Mouse (Mus musculus) adrenal gland, adult 2 months (tissue): Measurements from ENCODE around the gene Ccin. TPM values are rescaled to one million over a fixed set of nuclear protein-coding genes. Genes with fewer than 3 reads are reported as not detected.

Source experiments
- DNase-seq: peaks from one replicate; pipeline ENCODE4 v3.0.0; 2021
- long read RNA-seq: library from polyadenylated mRNA; stranded (forward); transcript quantifications from one replicate; pipeline ENCODE4 v2.0.0, GENCODE M21; 2021
- polyA plus RNA-seq: library from polyadenylated mRNA; depleted of rRNA; stranded (reverse); fragments of >200 nt; gene quantifications from 2 replicates; pipeline ENCODE4 v1.2.3, GENCODE M21; 2012; rRNA removed
- total RNA-seq, 2 experiments: library from RNA; stranded (reverse); gene quantifications; 2 replicates each; pipeline ENCODE4 v1.2.3; 2021

The Ccin gene
- total RNA-seq (not detected), polyA plus RNA-seq (0.04 TPM in 1 of 2 replicates, not detected in the other)
- long read RNA-seq: 0 reads

DNA sequence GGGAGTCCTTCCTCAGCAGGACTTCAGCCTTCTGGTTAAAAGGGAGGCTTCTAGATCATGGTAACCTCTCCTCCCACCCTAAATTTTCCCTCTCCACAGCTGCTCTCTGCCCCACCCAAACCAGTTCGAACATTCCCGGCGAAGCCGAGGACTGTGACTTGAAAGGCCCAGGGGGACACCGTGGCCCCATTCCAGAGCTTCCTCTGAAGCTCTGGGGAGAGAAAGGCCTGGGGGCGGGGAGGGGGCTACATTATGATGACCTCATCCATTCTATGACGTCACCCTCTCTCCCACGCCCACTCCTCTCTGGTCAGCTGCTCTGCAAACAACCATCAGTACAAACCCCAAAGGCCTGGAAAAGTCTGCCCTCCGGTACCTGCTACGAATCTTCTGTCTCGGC lies at the start of gene Ccin:
Gene Ccin, plus strand, starts transcription at position 303 of the 400 bp plus-strand sequence.
- no peak for DNase-seq

DNA sequence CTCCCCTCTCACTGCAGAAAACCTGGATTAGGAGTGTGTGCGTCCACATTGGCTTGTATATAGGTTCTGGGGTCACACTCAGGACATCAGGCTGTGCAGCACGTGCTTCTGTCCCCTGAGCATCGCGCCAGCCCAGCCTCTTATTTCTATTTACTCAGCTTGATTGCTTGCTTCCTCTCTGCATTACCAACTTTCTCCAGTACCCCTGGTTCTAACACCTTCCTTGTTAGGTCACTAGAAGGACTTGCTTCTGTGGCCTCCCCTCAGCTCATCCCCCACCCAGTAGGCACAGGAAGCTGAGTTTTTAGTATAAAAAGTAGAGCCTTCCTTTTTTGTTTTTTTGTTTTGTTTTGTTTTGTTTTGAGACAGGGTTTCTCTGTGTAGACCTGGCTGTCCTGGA lies 47.1 kb upstream of the Ccin start:
- DNase-seq: no peak

DNA sequence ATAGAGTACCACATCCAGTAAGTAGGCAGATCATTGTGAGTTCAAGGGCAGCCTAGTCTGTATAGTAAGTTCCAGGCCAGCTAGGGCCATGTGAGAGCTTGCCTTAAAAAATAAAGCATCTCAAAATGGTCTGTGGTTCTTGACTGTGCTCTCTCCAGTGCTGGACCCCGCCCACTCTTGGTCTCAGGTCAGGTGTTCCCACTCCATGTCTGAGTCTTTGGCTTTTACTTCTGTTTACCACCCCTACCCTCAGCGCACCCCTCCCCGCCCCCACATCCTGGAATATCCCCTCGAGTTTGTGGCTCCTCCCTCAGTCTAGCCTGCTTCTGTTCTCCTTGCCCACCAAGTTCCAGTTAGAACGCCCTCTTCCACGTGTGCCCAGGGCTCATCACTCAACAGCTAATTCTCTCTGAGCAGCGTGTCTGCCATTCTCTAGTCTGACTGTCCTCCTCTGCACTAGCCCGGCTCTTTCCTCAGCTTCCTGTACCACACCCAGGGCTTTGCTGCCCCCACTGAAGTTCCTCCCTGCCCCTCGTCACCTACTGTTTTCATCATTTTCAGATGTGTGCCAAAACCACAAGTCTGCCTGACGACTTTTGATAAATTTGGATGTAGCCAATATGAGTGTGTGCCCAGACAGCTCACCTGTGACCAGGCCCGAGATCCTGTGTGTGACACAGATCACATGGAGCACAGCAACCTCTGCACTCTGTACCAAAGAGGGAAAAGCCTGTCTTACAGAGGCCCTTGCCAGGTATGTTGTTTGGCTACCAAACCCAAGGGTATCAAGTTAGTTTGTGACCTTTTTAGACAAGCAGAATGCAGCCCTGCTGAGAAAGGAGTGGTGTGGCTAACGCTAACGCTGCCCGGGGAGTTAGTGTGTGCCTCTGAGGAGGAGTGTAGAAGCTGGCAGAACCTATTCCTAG lies 46.3 kb upstream of the Ccin start:
- no peak for DNase-seq

DNA sequence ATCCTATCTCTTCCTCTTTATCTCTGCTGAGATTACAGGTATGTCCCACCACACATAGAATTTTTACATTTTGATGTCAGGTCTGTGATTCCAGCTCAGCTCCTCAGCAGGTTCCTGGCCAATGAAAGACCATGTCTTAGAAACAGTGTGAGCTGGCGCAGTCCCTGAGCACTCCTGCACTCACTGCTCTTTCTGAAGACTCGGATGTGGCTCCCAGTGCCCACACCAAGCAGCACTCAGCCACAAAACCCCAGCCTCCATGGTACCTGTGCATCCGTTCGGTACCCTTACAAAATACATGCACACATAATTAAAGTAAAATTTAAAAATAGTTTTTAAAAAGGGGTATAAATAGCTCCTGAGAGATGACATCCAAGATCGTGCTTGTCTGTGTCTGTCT lies 42.0 kb upstream of the Ccin start:
- no peak for DNase-seq

DNA sequence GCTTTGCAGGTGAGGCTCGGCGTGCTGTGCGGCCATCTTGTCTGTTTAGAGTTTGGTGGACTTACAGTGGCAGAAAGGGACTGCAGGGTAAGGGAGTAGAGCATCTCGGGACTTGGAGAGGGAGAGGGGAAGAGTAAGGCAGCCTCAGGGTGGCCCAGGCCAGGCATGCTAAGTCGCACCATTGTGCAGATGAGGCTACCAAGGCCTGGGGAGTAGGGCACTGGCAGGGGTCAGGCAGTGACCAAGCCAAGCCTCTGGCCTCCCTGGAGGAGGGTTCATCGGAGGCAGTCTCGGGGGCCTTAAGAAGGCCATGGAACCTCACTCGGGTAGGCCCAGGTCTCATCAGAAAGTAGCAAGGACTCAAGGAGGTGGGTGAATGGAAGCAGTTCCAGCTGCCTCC lies 40.9 kb upstream of the Ccin start:
- DNase-seq: no peak

DNA sequence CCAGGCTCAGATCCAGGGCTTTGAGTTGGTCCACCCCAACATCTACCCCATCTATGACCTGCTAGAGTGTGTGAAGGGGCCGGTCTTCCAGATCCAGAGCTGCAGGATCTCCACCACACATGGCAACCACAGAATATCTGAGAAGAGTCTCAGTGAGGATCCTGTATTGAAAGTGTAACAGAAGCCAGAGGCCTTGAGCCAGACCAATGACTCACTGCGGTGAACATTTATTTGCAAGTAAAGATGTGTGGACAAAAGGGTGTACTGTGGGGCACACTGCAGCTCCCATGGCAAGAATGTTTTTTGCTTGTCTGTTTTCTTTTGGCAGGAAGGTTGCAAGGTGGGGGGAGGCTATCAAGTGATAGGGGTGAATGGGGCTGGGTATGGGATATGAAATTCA lies 35.7 kb upstream of the Ccin start:
- DNase-seq: peak; percentile 73

DNA sequence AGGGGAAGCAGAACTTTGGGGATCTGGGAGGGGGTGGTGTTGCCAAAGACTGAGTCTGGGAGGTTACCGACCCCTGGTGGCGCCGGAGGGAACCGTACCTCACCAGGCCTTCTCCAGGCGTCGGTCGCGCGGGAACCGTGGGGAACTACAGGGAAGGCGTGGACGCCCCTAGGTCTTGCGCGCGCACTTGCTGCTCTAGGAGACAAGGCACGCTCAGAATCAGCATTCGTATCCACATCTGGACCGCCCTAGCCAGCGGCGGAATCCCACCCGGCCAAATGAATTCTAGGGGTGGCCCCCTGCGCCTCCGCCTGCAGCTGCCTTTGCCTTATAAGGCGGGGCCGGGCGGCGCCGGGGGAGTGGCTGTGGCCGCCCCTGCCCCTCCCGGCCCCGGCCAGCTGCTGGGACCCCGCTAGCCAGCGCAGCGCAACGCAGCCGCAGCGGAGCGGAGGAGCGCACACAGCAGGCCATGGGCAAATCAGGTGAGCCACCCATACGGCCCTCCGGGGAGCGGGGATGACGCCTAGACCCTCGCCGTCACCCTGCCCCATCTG lies 25.9 kb upstream of the Ccin start, which contains the start of gene Glipr2:
Gene Glipr2, plus strand, starts transcription at position 110 of the 554 bp plus-strand sequence.
- DNase-seq: peak; percentile 77

DNA sequence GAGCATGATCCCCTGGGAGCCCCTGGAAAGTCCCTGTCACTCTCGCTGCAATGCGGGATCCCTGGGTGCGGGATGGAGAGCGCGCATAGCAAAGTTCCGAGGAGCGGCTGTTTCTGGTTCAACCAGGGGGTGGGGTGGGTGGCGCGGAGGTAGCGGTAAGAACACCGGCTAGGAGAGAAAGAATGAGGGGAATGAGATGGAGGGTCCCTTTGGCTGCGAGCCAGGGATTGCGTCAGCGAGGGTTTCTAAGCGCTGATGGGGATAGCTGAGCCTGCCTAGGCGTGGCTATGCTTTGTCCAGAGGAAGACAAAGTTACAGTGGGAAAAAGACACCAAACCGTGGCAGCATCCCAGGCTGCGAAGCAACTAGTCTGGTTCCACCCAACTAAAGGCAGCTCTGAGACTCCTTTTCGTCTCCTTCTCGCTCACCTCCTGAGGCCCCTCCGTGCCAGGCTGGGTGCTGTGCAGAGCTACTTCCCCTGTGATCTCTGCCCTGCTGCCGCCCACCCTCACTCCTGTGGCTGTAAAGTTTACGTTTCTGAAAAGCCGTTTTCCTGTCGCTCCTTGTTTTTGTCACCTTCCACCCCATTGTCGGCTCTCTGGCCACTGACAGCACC lies 25.3 kb upstream of the Ccin start:
- DNase-seq: no peak

DNA sequence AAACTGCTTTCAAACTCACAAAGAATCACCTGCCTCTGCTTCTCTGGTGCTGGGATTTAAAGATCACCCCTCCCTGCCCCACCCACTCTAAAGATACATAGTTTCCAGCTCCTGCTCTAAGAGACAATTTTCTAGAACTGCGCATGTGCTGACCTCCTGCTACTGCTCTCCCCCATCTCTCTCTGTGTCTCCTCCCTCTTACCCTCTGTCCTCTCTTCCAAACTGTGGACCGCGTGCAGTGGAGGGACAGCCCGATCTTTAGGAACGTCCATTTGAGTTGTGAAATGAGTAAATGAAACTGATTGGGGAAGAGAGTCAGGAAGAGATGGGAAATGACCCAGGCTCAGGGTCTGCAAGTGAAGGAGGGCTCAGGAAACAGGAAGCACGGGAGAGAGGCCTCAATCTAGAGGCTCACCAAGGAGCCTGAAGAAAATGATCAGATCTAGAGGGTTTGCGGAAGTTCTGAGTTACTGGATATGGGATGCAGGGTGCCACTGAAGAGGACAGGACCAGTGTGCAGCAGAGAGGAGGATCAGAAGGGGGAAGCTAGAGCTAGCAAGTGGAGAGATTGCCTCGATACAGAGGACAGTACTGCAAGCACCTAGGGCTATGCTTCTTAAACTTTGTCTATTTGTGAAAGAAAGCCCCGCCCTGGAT lies 23.6 kb upstream of the Ccin start:
- DNase-seq: no peak

DNA sequence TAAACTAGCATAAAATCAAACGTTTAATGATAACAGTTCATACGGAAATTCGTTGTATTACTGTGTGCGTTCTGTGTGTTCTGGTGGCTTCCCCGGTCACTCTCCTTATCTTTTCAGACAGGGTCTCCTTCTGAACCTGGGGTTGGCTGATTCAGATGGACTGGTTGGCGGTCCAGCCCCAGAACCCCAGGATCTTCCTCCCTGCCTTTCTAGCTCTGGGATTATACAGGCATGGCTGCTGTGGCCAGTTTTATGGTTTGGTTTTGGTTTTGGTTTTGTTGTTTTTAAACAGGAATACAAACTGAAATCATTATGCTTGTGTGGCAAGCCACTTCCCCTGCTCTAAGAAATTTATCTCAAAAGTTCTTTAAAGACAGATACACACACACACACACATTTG lies 23.1 kb upstream of the Ccin start:
- DNase-seq: no peak

DNA sequence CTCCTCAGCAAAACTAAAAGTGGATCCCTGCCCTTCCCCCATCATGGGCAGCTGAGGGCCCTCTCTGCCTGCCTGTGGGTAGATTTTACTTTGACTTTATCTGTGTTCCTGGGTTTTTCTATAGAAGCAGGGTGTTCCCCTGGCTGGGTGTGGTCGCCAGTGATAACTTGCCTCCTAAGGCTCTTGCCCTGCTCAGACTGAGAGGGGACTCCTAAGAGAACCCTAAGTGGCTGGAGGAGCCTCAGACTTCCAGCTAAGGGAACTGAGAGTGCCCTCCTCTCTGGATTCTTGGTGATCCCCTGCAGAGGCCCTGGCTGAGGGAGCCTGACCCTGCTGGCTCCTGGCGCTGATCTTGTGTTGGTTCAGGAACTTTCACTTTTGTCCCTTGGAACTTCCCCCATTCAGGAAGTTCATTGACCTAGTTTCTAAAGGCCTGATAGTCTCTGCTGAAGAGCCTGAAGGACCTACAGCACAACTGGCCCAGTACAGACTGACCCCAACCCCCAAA lies 18.9 kb upstream of the Ccin start:
- DNase-seq: peak; percentile 51

DNA sequence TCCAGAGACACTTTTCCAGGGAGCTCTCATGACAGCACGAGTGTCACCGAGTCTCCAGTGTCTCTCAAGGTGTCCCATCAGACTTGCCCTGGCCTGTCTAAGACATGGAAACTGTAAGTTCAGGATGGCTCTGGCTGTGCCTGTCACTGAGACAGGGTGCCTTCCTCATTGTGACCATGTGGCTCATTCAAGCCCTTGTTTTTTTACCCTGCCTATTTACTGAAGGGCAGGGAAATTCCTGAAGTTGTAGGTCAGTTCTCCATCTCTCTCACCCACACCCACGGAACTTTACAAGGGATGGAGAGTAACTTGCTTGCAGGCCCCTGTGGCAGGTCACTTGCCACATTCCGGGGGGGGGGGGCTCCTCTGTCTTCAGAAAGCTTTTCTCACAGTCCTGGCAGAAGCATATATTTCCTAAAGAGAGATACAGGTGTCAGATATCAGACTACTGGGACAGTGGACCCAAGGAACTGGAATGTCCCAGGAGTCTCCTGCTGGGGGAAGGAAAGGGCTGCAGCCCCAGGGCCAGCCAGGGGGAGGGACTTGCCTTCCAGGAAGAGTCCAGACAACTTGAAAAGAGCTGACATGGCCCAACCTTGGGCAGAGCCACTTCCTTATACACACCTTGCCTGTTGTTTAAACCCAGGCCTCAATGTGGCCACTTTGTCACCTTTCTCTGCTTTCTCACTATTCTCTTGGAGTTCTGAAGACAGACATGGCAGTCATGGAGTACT lies 18.2 kb upstream of the Ccin start:
- DNase-seq: no peak

DNA sequence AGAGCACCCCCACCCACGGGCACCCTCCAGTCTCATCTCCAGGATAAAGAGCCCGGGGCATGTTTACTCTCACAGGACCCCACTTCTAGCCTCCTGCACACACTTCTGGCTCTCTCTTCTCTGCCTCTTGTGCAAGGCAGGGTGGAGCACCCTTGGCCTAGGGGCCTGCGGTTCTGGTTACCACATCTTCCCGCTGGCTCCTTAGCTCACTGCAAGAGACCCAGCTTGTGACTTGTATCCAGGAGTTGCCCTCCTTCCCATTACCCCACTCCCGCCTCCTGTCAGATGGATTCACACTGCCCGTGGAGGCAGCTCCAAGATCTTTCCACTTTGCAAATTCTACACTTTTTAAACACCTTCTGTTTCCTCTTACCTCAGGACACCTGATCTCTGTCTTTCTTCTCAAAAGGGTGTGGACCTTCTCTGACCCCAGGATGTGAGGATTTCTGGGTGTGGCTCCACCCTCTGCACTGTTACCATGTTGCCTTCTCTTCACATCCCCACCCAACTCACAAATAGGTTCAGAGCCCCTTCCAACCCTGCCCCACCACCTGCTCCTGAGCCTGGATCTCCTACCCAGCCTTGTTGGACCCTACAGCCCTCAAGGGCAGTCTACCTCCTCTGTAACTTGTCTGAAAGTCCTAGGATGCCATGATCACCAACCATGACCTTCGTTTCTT lies 17.3 kb upstream of the Ccin start:
- no peak for DNase-seq

DNA sequence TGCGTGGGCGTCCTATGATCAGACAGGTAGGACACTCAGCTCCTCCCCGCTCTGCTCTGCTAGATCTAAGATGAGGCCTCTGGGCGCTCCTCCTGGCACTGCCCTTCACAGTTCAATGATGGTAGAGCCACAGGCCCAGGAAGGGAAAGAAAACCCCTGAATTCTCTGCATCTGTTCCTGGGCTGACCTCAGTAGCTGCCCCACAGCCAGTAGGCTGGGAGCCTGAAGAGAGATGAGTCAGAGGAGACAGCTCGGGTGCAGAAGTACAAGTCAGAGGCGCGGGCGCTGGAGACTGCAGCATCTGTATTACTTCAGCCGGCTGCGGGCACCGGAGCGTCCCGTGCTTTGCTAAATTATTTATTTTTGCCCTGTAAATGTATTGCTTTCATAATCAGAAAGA lies 14.6 kb upstream of the Ccin start:
- peak; percentile 88 for DNase-seq

DNA sequence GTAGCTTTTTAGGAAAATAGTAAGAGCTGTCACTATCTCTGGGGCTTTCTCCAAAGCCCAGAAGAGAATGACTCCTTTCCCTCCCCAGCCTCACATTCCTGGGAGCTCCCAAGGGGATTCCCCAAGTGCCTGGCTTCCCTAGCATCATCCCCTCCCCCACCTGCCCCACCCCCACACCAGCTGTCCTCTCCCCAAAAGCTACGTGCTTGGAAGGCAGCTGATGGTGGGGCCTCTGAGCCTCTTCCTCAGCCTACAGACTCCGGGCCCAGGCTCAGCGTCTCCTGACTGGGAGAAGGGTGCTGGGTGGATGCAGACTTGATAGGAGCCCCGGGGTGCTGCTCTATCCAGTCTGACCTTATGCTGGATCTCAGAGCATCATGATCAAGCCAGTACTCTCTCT lies 13.9 kb upstream of the Ccin start:
- DNase-seq: no peak

DNA sequence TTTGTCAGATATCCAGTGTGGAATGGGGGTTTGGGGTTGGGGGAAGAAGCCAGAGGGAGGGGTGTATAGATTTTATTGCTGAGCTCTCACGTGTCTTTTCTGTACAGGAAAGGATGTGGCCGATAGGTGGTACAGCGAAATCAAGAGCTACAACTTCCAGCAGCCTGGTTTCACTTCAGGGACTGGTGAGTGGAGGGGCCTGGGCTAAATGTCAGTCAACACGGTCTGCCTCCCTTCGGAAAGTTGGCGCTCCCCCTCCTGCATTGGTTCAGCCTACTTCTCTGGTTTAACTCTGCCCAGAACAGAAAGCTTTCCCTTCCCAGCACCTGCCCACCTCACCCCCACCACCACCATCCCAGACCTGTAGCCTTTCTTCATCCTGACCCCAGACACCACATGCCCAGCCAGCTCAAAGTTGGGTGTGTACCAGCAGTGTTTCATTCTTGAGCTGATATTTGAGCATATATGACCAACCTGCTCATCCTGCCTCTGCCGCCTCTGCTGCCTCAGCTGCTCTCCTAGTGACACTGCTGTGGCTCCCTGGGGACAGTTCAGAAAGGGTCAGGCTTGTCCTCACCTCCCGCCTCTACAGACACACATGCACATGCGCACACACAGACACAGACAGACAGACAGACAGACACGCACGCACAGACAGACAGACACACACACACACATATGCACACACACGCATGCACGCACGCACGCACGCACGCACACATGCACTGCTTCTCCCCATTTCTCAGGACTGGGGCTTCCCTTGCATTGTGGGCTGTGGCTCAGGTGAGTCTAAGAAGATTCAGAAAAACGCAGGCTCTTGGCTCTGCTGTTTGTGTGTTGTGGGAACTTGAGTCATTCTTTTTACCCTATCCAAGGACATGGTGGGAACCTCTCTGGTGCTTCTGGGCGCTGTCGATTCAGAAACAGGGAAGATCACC lies 12.6 kb upstream of the Ccin start:
- DNase-seq: no peak

DNA sequence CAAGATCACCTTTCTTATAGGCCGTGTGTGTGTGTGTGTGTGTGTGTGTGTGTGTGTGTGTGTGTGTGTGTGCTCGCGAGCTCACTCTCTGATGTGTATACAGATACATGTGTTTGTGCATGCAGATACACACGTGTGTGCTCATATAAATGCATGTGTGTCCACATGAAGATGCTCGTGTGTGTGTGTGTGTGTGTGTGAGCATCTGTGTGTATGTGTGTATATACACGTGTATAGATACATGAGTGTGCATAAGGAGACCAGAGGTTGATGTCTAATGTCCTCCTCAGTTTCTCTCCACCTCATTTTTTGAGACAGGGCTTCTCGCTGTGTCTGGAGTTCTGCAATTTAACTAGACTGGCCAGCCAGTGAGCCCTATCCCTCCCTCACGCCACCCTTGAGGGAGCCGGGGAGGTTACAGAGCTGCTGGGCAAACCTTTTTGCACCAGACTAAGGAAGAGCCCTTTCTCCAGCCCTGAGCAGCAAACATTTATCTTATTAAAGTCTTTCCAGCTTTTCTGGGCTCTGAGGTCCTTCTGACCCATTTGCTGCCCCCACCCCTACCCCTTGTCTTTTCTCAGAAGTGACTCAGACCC lies 11.6 kb upstream of the Ccin start:
- no peak for DNase-seq

DNA sequence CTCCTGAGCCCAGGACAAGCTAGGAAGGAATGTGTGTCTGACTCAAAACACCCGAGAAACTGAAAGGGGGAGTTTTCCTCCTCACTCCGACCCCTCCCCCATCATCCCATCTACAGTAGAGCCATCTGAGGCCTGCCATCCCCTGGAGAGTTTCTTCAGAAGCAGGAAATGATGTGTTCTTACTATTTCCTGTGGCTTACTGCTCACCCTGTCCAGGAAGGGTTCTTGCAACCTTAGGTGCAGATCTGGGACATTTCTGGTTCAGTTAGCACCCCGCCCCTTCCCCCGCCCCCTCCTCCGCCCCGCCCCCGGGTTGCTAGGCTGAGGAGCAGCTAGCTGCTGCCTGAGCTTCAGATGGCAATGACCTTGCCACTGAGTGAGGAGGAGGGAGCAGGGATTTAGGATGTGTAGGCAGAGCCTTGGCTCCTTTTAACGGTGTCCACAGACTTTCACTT lies 11.1 kb upstream of the Ccin start:
- DNase-seq: peak; percentile 63

DNA sequence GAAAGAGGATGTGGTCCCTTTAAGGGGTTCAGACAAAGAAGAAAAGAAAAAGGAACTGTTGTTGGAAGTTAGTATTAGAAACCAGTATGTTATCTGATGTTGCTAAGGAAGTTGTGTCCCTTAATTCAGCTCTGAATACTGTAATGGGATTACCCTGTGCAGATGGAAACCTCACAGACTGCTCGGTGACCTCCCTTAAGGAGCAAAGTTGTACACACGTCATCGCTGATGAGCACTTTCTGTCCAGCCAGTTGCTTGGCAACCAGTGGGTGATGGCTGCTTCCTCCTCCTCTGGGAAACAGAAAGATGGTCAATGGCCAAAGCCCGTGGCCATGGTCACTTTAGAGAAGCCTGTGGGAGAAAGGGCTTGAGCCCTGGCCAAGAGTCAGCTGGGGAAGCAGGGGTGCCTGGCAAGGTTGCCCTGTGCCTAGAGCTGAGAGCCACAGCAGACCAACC lies 9.7 kb upstream of the Ccin start:
- DNase-seq: peak; percentile 69
